Mouse (Mus musculus): ENCODE measurements around the gene Gm12794. TPM values are rescaled to one million over a fixed set of nuclear protein-coding genes. Genes with fewer than 3 reads are reported as not detected.
"Not testable (repeated sequence)": the region's sequence is repeated elsewhere in the genome, so short reads cannot be mapped to it uniquely, and the experiment has no call there.

Gene Gm12794
- 0.09 TPM in 1 of 2 replicates, not detected in the other for polyA plus RNA-seq (2015; fragmentation: Nextera tagmentation; extraction: Ambion mirVana)

GRCm38 (mm10) chr4:101940107-101940506 is at the start of gene Gm12794:
Gene Gm12794 (plus strand): TSS chr4:101940407.
- DNase-seq (ENCODE audit: low spot score): not testable (repeated sequence)

GRCm38 (mm10) chr4:101893656-101894420 is 46.4 kb upstream of the Gm12794 start, which contains the start of gene C130073F10Rik:
Gene C130073F10Rik (minus strand): TSS chr4:101893789.
- DNase-seq (ENCODE audit: low spot score): no peak

DNA sequence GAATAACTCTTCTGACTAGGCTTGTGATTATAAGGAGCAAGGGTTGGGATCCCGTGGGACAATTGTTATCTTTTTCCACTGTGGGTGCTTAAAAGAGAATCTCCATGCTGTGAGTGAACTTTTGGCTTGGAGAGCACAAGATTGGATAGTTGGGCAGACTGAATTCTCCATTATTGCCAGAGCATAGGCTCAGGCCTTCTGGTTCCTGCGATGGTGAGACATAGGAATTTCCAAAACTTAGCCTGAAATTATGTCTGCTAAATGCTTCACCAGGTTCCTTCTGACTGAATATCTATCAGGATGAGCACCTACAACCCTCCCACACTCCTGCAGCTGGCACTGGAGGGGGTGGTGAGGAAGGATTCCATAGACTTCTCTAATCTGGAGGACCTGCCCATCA is 31.4 kb upstream of the Gm12794 start, which contains the start of gene Gm12800:
TSS of gene Gm12800 (plus strand) at position 301 of the 400 bp plus-strand sequence.
- DNase-seq (ENCODE audit: low spot score): not testable (repeated sequence)

GRCm38 (mm10) chr4:101980949-101981348 is 40.7 kb downstream of the Gm12794 start, which contains the start of gene Gm12790:
Gene Gm12790 (minus strand): TSS chr4:101981049.
- not testable (repeated sequence) for DNase-seq (ENCODE audit: low spot score)

DNA sequence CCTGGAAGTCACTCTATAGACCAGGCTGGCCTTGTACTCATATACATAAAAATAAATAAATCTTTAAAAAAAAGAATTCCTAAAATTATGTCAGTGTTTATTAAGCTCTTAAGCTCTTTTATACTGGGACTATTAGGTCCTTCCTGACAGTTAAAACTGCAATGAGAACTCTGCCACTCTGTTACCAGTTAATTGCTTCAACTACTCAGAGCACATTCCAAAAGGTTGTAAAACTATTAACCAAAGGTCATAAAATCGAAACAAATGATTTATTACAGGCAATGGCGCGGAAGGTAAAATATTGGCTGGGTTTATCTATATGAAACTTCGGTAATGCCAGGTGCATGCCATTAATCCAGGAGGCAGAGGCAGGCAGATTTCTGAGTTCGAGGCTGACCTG is 45.5 kb downstream of the Gm12794 start:
- DNase-seq (ENCODE audit: low spot score): no peak

DNA sequence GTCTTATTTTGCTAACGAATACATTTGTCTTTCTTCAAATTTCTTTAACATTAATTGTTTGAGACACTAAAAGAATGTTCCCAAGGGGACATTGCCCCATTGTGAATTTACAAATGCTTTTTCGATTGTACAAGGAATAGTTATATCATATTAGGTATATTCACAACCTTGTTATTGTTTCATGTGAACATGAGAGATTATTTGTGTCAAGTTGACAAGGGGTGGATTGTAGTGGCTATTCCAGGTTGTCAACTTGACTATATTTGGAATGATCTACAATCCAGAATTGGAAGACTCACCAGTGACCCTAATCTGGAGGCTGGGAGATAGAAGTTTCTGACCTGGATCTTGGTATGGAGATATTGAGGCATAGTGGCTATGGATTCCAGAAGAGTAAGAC is 46.1 kb downstream of the Gm12794 start, which contains the start of gene Gm12789:
TSS of gene Gm12789 (plus strand) at position 301 of the 400 bp plus-strand sequence.
- not testable (repeated sequence) for DNase-seq (ENCODE audit: low spot score)

Other genes with a start within 250 kb of the Gm12794 start
- gene Lepr, start 223.0 kb upstream of the Gm12794 start, polyA plus RNA-seq (2015; fragmentation: Nextera tagmentation; extraction: Ambion mirVana): 0.42 and 0.95 TPM in 2 replicates
- gene B020004J07Rik, start 96.4 kb upstream of the Gm12794 start, polyA plus RNA-seq (2015; fragmentation: Nextera tagmentation; extraction: Ambion mirVana): not detected in 2 replicates
- not detected in 2 replicates for gene C130073F10Rik, start 46.6 kb upstream of the Gm12794 start, polyA plus RNA-seq (2015; fragmentation: Nextera tagmentation; extraction: Ambion mirVana)
- gene Gm12800, start 31.3 kb upstream of the Gm12794 start, polyA plus RNA-seq (2015; fragmentation: Nextera tagmentation; extraction: Ambion mirVana): not detected in 2 replicates
- not detected in 2 replicates for gene Gm12790, start 40.6 kb downstream of the Gm12794 start, polyA plus RNA-seq (2015; fragmentation: Nextera tagmentation; extraction: Ambion mirVana)
- gene Gm12789, start 46.2 kb downstream of the Gm12794 start, polyA plus RNA-seq (2015; fragmentation: Nextera tagmentation; extraction: Ambion mirVana): not detected in 2 replicates
- 24.5 and 27.7 TPM in 2 replicates for gene Pde4b, start 147.1 kb downstream of the Gm12794 start, polyA plus RNA-seq (2015; fragmentation: Nextera tagmentation; extraction: Ambion mirVana)